Mouse (Mus musculus): ENCODE measurements around the gene Cops7a.

GRCm38 (mm10) chr6:124937493-124937892 is 27.8 kb downstream of the Cops7a start:
- TF ChIP-seq CTCF (IDR thresholded peaks at IDR 0.05; ENCODE audit: control insufficient read depth, insufficient read depth, insufficient read length) (no peak), MYOG (IDR thresholded peaks at IDR 0.05; ENCODE audit: control insufficient read depth, extremely low read depth, insufficient read length) (no peak), CEBPB (IDR thresholded peaks at IDR 0.05; ENCODE audit: low read depth) (no peak), USF1 (IDR thresholded peaks at IDR 0.05; ENCODE audit: low read depth) (no peak), MYOD1 (IDR thresholded peaks at IDR 0.05; ENCODE audit: control insufficient read depth, insufficient read length, low read depth) (no peak)
